Mouse (Mus musculus): ENCODE measurements around the gene Kremen1.

The Kremen1 gene

GRCm38 (mm10) chr11:5261508-5262392 is at the start of gene Kremen1:
TSS of gene Kremen1 (minus strand) at chr11:5261558.
- DNase-seq = peak; percentile 95

- DNase-seq = peak; percentile 27
These were observed 45.9 kb upstream of the Kremen1 start for GRCm38 (mm10) chr11:5307024-5307905.

- DNase-seq = peak; percentile 80
These were observed 44.7 kb upstream of the Kremen1 start for GRCm38 (mm10) chr11:5306017-5306416.

- DNase-seq = no peak
These were observed 43.2 kb upstream of the Kremen1 start for GRCm38 (mm10) chr11:5304526-5304925.

- DNase-seq = no peak
These were observed 36.6 kb upstream of the Kremen1 start for GRCm38 (mm10) chr11:5298007-5298372.

GRCm38 (mm10) chr11:5297148-5298006 is 36.0 kb upstream of the Kremen1 start:
- peak; percentile 91 for DNase-seq

- peak; percentile 50 for DNase-seq
These were observed 35.3 kb upstream of the Kremen1 start for GRCm38 (mm10) chr11:5296576-5297115.

GRCm38 (mm10) chr11:5294805-5295204 is 33.4 kb upstream of the Kremen1 start:
- no peak for DNase-seq

- DNase-seq = peak; percentile 72
These were observed 29.3 kb upstream of the Kremen1 start for GRCm38 (mm10) chr11:5290691-5291090.

- no peak for DNase-seq
These were observed 28.6 kb upstream of the Kremen1 start for GRCm38 (mm10) chr11:5289826-5290580.

GRCm38 (mm10) chr11:5283987-5284386 is 22.6 kb upstream of the Kremen1 start:
- no peak for DNase-seq

GRCm38 (mm10) chr11:5280932-5281331 is 19.6 kb upstream of the Kremen1 start:
- no peak for DNase-seq

- no peak for DNase-seq
These were observed 17.1 kb upstream of the Kremen1 start for GRCm38 (mm10) chr11:5278463-5278862.

GRCm38 (mm10) chr11:5277307-5277971 is 16.1 kb upstream of the Kremen1 start:
- DNase-seq = no peak

GRCm38 (mm10) chr11:5275216-5275615 is 13.9 kb upstream of the Kremen1 start:
- no peak for DNase-seq

- DNase-seq = no peak
These were observed 11.3 kb upstream of the Kremen1 start for GRCm38 (mm10) chr11:5272536-5273234.

GRCm38 (mm10) chr11:5272066-5272360 is 10.7 kb upstream of the Kremen1 start:
- no peak for DNase-seq

GRCm38 (mm10) chr11:5271274-5272065 is 10.1 kb upstream of the Kremen1 start:
- DNase-seq = no peak

- no peak for DNase-seq
These were observed 8.6 kb upstream of the Kremen1 start for GRCm38 (mm10) chr11:5269846-5270461.

All from kidney, adult 9 months (tissue).